Mouse (Mus musculus) liver, embryonic 14.5 days (tissue): Measurements from ENCODE around the gene Abhd17b. TPM values are rescaled to one million over a fixed set of nuclear protein-coding genes. Genes with fewer than 3 reads are reported as not detected.

Experiments
- ATAC-seq: fragments of 200-750 bp; cut with Nextera tagmentation; 2 replicates; pipeline ENCODE4 v1.8.0; 2017; ENCODE audit warnings: moderate number of reproducible peaks, mild to moderate bottlenecking, moderate library complexity; ENCODE audit not compliant: insufficient read depth
- DNase-seq, 3 experiments: peaks; one replicate each; pipeline ENCODE4 v3.0.0-alpha.2; 2012 to 2013; ENCODE audit warnings: low read depth in 3 of 3, low spot score in 3 of 3
- H3K27ac ChIP-seq: fragments of 300-500 bp; sonication (generic); 2 replicates; pipeline ENCODE4 v1.5.1; 2014; ENCODE audit warnings: moderate library complexity, mild to moderate bottlenecking, control low read depth, inconsistent platforms
- H3K27me3 ChIP-seq: fragments of 300-500 bp; sonication (generic); 2 replicates; pipeline ENCODE4 v1.6.1; 2014; ENCODE audit warnings: mild to moderate bottlenecking, low read length, moderate library complexity; ENCODE audit not compliant: control insufficient read depth, insufficient read depth
- H3K36me3 ChIP-seq: fragments of 300-500 bp; sonication (generic); replicated peaks from 2 replicates; pipeline ENCODE4 v1.6.1; 2014; ENCODE audit warnings: low read depth; ENCODE audit not compliant: control insufficient read depth, insufficient read depth
- H3K4me1 ChIP-seq, 2 experiments: fragments of 200-500 bp in 1 of 2; fragments of 300-500 bp in 1 of 2; sonication (generic) in 1 of 2; replicated peaks; 2 replicates each; pipeline ENCODE4 v1.6.1; 2012 to 2014; ENCODE audit warnings: antibody characterized with exemption in 1 of 2, inconsistent platforms in 1 of 2, low read length in 1 of 2; ENCODE audit not compliant: control insufficient read depth in 2 of 2, insufficient read depth in 2 of 2
- H3K4me2 ChIP-seq: fragments of 300-500 bp; sonication (generic); 2 replicates; pipeline ENCODE4 v1.6.1; 2014; ENCODE audit warnings: low read depth, mild to moderate bottlenecking, control low read depth, moderate library complexity
- H3K4me3 ChIP-seq, 2 experiments: fragments of 200-500 bp in 1 of 2; fragments of 300-500 bp in 1 of 2; sonication (generic) in 1 of 2; 2 replicates each; pipeline ENCODE4 v1.5.1; 2012 to 2014; ENCODE audit warnings: low read depth in 2 of 2, low read length in 2 of 2, mild to moderate bottlenecking in 2 of 2, control low read depth in 1 of 2, inconsistent platforms in 1 of 2, moderate library complexity in 1 of 2; ENCODE audit not compliant: insufficient read depth in 1 of 2
- H3K9ac ChIP-seq: fragments of 300-500 bp; sonication (generic); replicated peaks from 2 replicates; pipeline ENCODE4 v1.6.1; 2014; ENCODE audit warnings: mild to moderate bottlenecking, control low read depth, moderate library complexity
- H3K9me3 ChIP-seq: fragments of 300-500 bp; sonication (generic); 2 replicates; pipeline ENCODE4 v1.6.1; 2016; ENCODE audit warnings: low read length, mixed read lengths; ENCODE audit not compliant: control insufficient read depth
- CTCF ChIP-seq: IDR thresholded peaks from 2 replicates; pipeline ENCODE4 v1.5.1; 2016; ENCODE audit warnings: antibody characterized with exemption, low read depth, control low read depth
- EP300 ChIP-seq: IDR thresholded peaks from 2 replicates; pipeline ENCODE4 v1.6.1; 2016; ENCODE audit warnings: antibody characterized with exemption, low read depth
- WGBS: fragments of 180-500 bp; shearing (Covaris S2); extraction: QIAGEN DNeasy Blood & Tissue Kit; methylation state at CpG from one replicate; pipeline ENCODE4 v1.1.7; 2014; ENCODE audit not compliant: insufficient replicate concordance; 5-methylcytosine and 5-hydroxymethylcytosine counted together
- polyA plus RNA-seq, 2 experiments: library from polyadenylated mRNA; depleted of rRNA in 1 of 2; stranded (reverse) in 1 of 2; unstranded in 1 of 2; fragments of >200 nt; fragmentation: Nextera tagmentation in 1 of 2; extraction: Ambion mirVana in 1 of 2; gene quantifications; 2 replicates each; pipeline versions ENCODE4 v1.2.1 to v1.2.3; 2012 to 2014

Gene Abhd17b
- polyA plus RNA-seq, 2 experiments = 3.3 to 7.0 TPM

DNA sequence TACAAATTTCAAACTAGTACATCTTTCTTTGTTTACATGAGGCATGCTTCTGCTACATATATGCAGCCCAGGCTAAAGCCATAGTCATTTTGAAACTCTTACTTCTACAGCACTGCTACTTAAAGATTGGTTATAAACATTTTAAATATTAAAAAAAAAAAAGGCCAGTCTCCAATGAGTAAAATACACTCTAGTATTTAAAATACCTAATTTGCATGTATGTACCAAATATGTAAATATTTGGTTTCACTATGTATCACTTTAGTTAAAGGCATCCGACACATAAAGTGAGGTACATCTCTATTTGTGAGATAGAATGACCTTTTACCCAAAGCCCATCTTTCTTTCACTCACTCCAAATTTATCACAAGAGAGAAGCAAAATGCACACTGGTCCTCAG is 24.0 kb upstream of the Abhd17b start:
- Histone ChIP-seq H3K4me1 (peaks cover 0 to 3% of the 10 kb centered on the region in 2 experiments; a peak in 1 of 4 replicates), H3K27ac (no peak overlapping the region), H3K27me3 (no peaks in the 10 kb centered on the region), H3K9me3 (no peaks in the 10 kb centered on the region), H3K36me3 (no peaks in the 10 kb centered on the region), H3K4me3 (no peak overlapping the region), H3K4me2 (no peak overlapping the region), H3K9ac (no peak overlapping the region)
- no peak for DNase-seq
- TF ChIP-seq EP300 (no peak), CTCF (no peak)
- 68% methylated on average over 1 of the region's 1 CpGs for WGBS
- ATAC-seq = no peak

DNA sequence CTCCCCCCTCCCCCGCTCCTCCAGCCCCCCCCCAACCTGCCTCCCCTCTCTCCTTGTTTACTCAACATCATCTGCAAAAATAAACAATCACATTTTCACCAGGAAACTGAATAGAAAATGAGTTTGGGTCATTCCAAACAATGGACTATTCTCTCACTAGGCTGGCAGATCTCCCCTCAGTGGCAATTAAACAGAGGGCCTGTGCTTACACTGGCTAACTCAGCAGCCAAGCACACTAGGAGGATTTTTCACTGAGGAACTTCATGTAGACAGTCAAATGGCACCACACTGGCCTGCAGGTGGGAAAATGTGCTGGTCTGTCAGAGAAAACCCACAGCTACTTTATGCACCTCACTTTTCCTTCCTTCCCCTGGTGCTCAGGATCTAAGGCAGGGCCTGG is 23.5 kb upstream of the Abhd17b start:
- H3K27me3 ChIP-seq = no peaks in the 10 kb centered on the region
- H3K4me3 ChIP-seq = no peak overlapping the region
- no peaks in the 10 kb centered on the region for H3K36me3 ChIP-seq
- H3K4me2 ChIP-seq = no peak overlapping the region
- no peak for DNase-seq
- no peak overlapping the region for H3K27ac ChIP-seq
- H3K9me3 ChIP-seq = no peaks in the 10 kb centered on the region
- 38% methylated on average over 1 of the region's 1 CpGs for WGBS
- ATAC-seq = no peak
- peaks cover 0 to 3% of the 10 kb centered on the region in 2 experiments; a peak in 1 of 4 replicates for H3K4me1 ChIP-seq
- H3K9ac ChIP-seq = no peak overlapping the region
- TF ChIP-seq EP300 (no peak), CTCF (no peak)

DNA sequence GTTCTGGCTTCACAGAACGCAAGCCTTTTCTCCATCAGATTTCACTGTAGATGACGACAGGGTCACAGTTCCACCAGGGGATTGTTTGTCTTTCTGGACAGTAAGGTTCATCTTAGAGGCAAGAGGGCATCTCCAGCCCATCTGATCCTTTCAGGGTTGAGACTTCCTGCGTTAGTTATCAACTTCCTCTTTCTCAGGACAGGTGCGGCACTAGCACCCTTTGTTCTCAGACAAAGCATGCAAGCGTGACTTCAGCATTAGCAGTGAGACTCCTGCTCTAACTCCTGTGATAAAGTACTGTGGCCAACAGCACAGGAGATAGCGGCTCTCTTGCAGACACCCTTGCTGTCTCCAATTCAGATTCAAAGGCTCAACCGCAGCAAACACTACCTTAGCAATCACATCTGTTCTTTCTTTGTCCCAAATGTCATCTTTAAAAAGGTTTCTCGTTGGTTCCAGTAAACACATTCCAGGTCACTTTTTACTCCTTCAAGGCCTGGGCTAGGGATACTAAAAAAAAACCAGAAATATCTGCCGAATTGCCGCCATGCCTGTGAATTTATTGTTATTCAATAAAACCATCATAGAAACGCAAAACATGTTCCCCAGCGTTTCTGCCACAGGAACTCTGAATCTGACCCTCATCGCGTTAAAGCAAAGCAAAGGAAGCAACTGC is 22.2 kb upstream of the Abhd17b start:
- TF ChIP-seq EP300 = no peak
- no peak for TF ChIP-seq CTCF
- Histone ChIP-seq H3K4me1 (peaks cover 0 to 3% of the 10 kb centered on the region in 2 experiments; a peak in 1 of 4 replicates), H3K4me3 (no peak overlapping the region), H3K36me3 (no peaks in the 10 kb centered on the region), H3K4me2 (no peak overlapping the region), H3K27me3 (no peaks in the 10 kb centered on the region), H3K9me3 (no peaks in the 10 kb centered on the region), H3K9ac (no peak overlapping the region), H3K27ac (no peak overlapping the region)
- ATAC-seq (no peak), DNase-seq (no peak)
- WGBS = 25% methylated on average over 14 of the region's 14 CpGs

DNA sequence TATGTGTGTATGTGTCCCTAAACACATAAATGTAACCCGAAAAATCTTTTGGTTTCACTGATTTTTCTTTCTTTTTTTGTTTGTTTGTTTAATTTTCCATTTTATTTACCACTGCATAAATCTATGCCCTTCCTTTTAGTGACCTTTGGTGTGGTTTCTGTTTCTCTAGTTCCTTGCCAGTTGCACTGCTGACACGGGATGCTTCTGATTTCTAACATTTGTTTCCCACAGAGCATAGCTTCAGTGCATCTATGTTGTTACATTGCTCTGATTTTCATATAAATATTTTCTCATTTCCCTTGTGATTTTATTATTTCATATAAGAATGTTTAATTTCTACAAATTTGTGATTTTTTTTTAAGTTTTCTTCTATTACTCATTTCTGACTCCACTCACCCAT is 17.6 kb upstream of the Abhd17b start:
- no peaks in the 10 kb centered on the region for H3K36me3 ChIP-seq
- DNase-seq (no peak), ATAC-seq (no peak)
- TF ChIP-seq CTCF (no peak), EP300 (no peak)
- no peaks in the 10 kb centered on the region for H3K27me3 ChIP-seq
- 62% methylated on average over 2 of the region's 2 CpGs for WGBS
- H3K4me2 ChIP-seq = no peak overlapping the region
- peaks cover 0 to 2% of the 10 kb centered on the region in 2 experiments; a peak in 1 of 4 replicates for H3K4me1 ChIP-seq
- H3K9me3 ChIP-seq = no peaks in the 10 kb centered on the region
- no peak overlapping the region for H3K4me3 ChIP-seq
- H3K9ac ChIP-seq = no peak overlapping the region
- H3K27ac ChIP-seq = no peak overlapping the region

GRCm38 (mm10) chr19:21636907-21637306 is 16.1 kb upstream of the Abhd17b start:
- no peak overlapping the region for H3K9ac ChIP-seq
- no peaks in the 10 kb centered on the region for H3K36me3 ChIP-seq
- WGBS = 60% methylated on average over 3 of the region's 3 CpGs
- no peak overlapping the region for H3K27ac ChIP-seq
- H3K9me3 ChIP-seq = no peaks in the 10 kb centered on the region
- no peak overlapping the region for H3K4me2 ChIP-seq
- TF ChIP-seq CTCF (no peak), EP300 (no peak)
- H3K27me3 ChIP-seq = no peaks in the 10 kb centered on the region
- DNase-seq (no peak), ATAC-seq (no peak)
- no peak overlapping the region for H3K4me3 ChIP-seq
- H3K4me1 ChIP-seq = no peaks in the 10 kb centered on the region
